Mouse (Mus musculus): ENCODE results near the gene Theg. TPM values are rescaled to one million over a fixed set of nuclear protein-coding genes. Genes with fewer than 3 reads are reported as not detected.

Theg gene
- total RNA-seq, 2 experiments from 2014 or later = not detected

GRCm38 (mm10) chr10:79556951-79557350, 30.2 kb downstream of the Theg start:
- peak in 1 of 2 experiments; percentile 15 for DNase-seq (ENCODE audit: low spot score in 2 of 2)

- DNase-seq (ENCODE audit: low spot score in 2 of 2) = peak in 1 of 2 experiments; percentile 18
Measured at GRCm38 (mm10) chr10:79555238-79555724, 31.9 kb downstream of the Theg start.

- peak; percentile 73 to 78 for DNase-seq (ENCODE audit: low spot score in 2 of 2)
Measured at GRCm38 (mm10) chr10:79554330-79555237, 32.5 kb downstream of the Theg start, which contains the start of gene Mier2. Gene Mier2, minus strand, starts transcription at chr10:79555199.

GRCm38 (mm10) chr10:79553691-79554090, 33.4 kb downstream of the Theg start:
- peak; percentile 1 to 18 for DNase-seq (ENCODE audit: low spot score in 2 of 2)

- DNase-seq (ENCODE audit: low spot score in 2 of 2) = no peak
Measured at GRCm38 (mm10) chr10:79553176-79553575, 34.0 kb downstream of the Theg start.

- peak in 1 of 2 experiments; percentile 17 for DNase-seq (ENCODE audit: low spot score in 2 of 2)
Measured at GRCm38 (mm10) chr10:79552531-79552930, 34.6 kb downstream of the Theg start.

GRCm38 (mm10) chr10:79550366-79550765, 36.8 kb downstream of the Theg start:
- peak in 1 of 2 experiments; percentile 18 for DNase-seq (ENCODE audit: low spot score in 2 of 2)

GRCm38 (mm10) chr10:79548971-79549723, 38.0 kb downstream of the Theg start:
- no peak for DNase-seq (ENCODE audit: low spot score in 2 of 2)

GRCm38 (mm10) chr10:79548546-79548945, 38.6 kb downstream of the Theg start:
- no peak for DNase-seq (ENCODE audit: low spot score in 2 of 2)

- no peak for DNase-seq (ENCODE audit: low spot score in 2 of 2)
Measured at GRCm38 (mm10) chr10:79547148-79547675, 39.9 kb downstream of the Theg start.

- no peak for DNase-seq (ENCODE audit: low spot score in 2 of 2)
Measured at GRCm38 (mm10) chr10:79546483-79546882, 40.6 kb downstream of the Theg start.

GRCm38 (mm10) chr10:79545891-79546290, 41.2 kb downstream of the Theg start:
- no peak for DNase-seq (ENCODE audit: low spot score in 2 of 2)

- DNase-seq (ENCODE audit: low spot score in 2 of 2) = peak in 1 of 2 experiments; percentile 17
Measured at GRCm38 (mm10) chr10:79544631-79545030, 42.5 kb downstream of the Theg start.

- DNase-seq (ENCODE audit: low spot score in 2 of 2) = peak; percentile 23 to 32
Measured at GRCm38 (mm10) chr10:79543884-79544597, 43.1 kb downstream of the Theg start.

GRCm38 (mm10) chr10:79542171-79542570, 45.0 kb downstream of the Theg start:
- DNase-seq (ENCODE audit: low spot score in 2 of 2) = no peak

GRCm38 (mm10) chr10:79541522-79541921, 45.6 kb downstream of the Theg start:
- peak in 1 of 2 experiments; percentile 19 for DNase-seq (ENCODE audit: low spot score in 2 of 2)

GRCm38 (mm10) chr10:79540746-79541145, 46.4 kb downstream of the Theg start:
- DNase-seq (ENCODE audit: low spot score in 2 of 2) = no peak

- DNase-seq (ENCODE audit: low spot score in 2 of 2) = no peak
Measured at GRCm38 (mm10) chr10:79539701-79540495, 47.2 kb downstream of the Theg start.

- no peak for DNase-seq (ENCODE audit: low spot score in 2 of 2)
Measured at GRCm38 (mm10) chr10:79538873-79539272, 48.3 kb downstream of the Theg start.

GRCm38 (mm10) chr10:79538323-79538722, 48.8 kb downstream of the Theg start:
- DNase-seq (ENCODE audit: low spot score in 2 of 2) = no peak

Measured in adrenal gland, adult 18-20 months (tissue).